Mouse (Mus musculus) splenic B cell, adult 2 months (primary cell): ENCODE results near the gene Fem1a.

Experiments
- DNase-seq: peaks from one replicate; pipeline ENCODE4 v3.0.0-alpha.2; 2011; ENCODE audit warnings: low read depth, low spot score
- H3K27me3 ChIP-seq: 2 replicates; pipeline ENCODE4 v1.6.1; 2012; ENCODE audit warnings: mild to moderate bottlenecking, low read length, moderate library complexity, mixed read lengths; ENCODE audit not compliant: control insufficient read depth, poor library complexity, insufficient read depth, severe bottlenecking
- H3K36me3 ChIP-seq: 2 replicates; pipeline ENCODE4 v1.6.1; 2012; ENCODE audit warnings: mild to moderate bottlenecking, low read length, moderate library complexity, mixed read lengths; ENCODE audit not compliant: control insufficient read depth, poor library complexity, insufficient read depth, severe bottlenecking

Fem1a gene

GRCm38 (mm10) chr17:56294241-56294640 lies 37.6 kb downstream of the Fem1a start:
- H3K36me3 ChIP-seq, result no peaks in the 10 kb centered on the region
- H3K27me3 ChIP-seq, result no peaks in the 10 kb centered on the region
- DNase-seq, result no peak

GRCm38 (mm10) chr17:56296201-56296600 lies 39.6 kb downstream of the Fem1a start:
- no peaks in the 10 kb centered on the region for H3K36me3 ChIP-seq
- H3K27me3 ChIP-seq, result no peaks in the 10 kb centered on the region
- DNase-seq, result no peak

- Histone ChIP-seq H3K36me3 (no peaks in the 10 kb centered on the region), H3K27me3 (no peaks in the 10 kb centered on the region)
- DNase-seq, result no peak
These were observed 41.6 kb downstream of the Fem1a start for GRCm38 (mm10) chr17:56298238-56298637.

- H3K27me3 ChIP-seq, result no peaks in the 10 kb centered on the region
- no peak for DNase-seq
- no peaks in the 10 kb centered on the region for H3K36me3 ChIP-seq
These were observed 43.6 kb downstream of the Fem1a start, which contains the start of gene Arrdc5 for GRCm38 (mm10) chr17:56300186-56300585. Gene Arrdc5 (minus strand): TSS chr17:56300286.

GRCm38 (mm10) chr17:56302363-56302996 lies 45.9 kb downstream of the Fem1a start:
- DNase-seq, result no peak
- Histone ChIP-seq H3K36me3 (no peaks in the 10 kb centered on the region), H3K27me3 (no peaks in the 10 kb centered on the region)

GRCm38 (mm10) chr17:56303160-56303846 lies 46.7 kb downstream of the Fem1a start, which contains the start of gene Uhrf1:
Gene Uhrf1 (plus strand): TSS chr17:56303321.
- peak; percentile 68 for DNase-seq

GRCm38 (mm10) chr17:56303847-56304586 lies 47.4 kb downstream of the Fem1a start:
- Histone ChIP-seq H3K36me3 (no peaks in the 10 kb centered on the region), H3K27me3 (no peaks in the 10 kb centered on the region)
- peak; percentile 98 for DNase-seq

More at GRCm38 (mm10) chr17:56303160-56303846, 46.7 kb downstream of the Fem1a start, which contains the start of gene Uhrf1:
- Histone ChIP-seq H3K36me3 (no peaks in the 10 kb centered on the region), H3K27me3 (no peaks in the 10 kb centered on the region)

- DNase-seq, result no peak
- Histone ChIP-seq H3K36me3 (no peaks in the 10 kb centered on the region), H3K27me3 (no peaks in the 10 kb centered on the region)
These were observed 48.1 kb downstream of the Fem1a start for GRCm38 (mm10) chr17:56304718-56305117.

GRCm38 (mm10) chr17:56305156-56305555 lies 48.5 kb downstream of the Fem1a start:
- no peak for DNase-seq
- H3K27me3 ChIP-seq, result no peaks in the 10 kb centered on the region
- no peaks in the 10 kb centered on the region for H3K36me3 ChIP-seq

- peak; percentile 49 for DNase-seq
- H3K36me3 ChIP-seq, result no peaks in the 10 kb centered on the region
- H3K27me3 ChIP-seq, result no peaks in the 10 kb centered on the region
These were observed 49.2 kb downstream of the Fem1a start for GRCm38 (mm10) chr17:56305826-56306225.

- no peaks in the 10 kb centered on the region for H3K27me3 ChIP-seq
- no peaks in the 10 kb centered on the region for H3K36me3 ChIP-seq
- no peak for DNase-seq
These were observed 51.5 kb downstream of the Fem1a start for GRCm38 (mm10) chr17:56308088-56308487.

- no peaks in the 10 kb centered on the region for H3K27me3 ChIP-seq
- peak; percentile 66 for DNase-seq
- no peaks in the 10 kb centered on the region for H3K36me3 ChIP-seq
These were observed 52.8 kb downstream of the Fem1a start for GRCm38 (mm10) chr17:56309191-56309945.
